Comparison of ENCODE assay signal across 9 mouse cellular contexts in the genomic region with DNA sequence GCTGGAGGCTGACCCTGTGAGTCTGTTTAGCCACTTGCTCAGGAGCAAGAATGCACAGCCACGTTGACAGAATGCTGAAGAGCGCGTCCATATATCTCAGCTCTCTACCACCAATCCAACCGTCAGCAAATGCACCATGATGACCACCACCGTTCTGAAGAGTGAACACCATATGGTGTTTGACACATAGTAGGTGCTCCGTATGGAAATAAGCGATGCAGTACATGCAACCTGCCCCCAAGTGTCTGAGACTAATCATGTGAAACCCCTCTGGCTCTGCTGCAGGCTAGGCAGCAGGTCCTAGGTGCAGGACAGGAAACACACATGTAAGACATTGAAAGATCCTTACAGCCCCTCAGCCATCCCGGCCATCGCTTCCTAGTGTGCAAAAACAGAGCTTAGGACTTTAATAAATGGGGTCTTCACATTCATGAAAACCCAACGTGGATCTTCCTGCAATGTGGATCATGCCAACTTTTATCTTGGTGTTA. TPM values are rescaled to one million over a fixed set of nuclear protein-coding genes. Genes with fewer than 3 reads are reported as not detected.
DNase-seq lines count a peak whose midpoint lies in the region; ATAC-seq and TF ChIP-seq lines count a peak whose summit lies in the region.
"Had no signal": no experiment of that assay in that cellular context is flagged by ENCODE, and none has a peak within 500 bp of the region (broad histone marks: within the 10 kb centered on the region; RNA-seq: fewer than 3 reads in every experiment).

No protein-coding gene starts in this region.

- H3K36me3 ChIP-seq in kidney, embryonic 15.5 days = peaks cover 28% of the 10 kb centered on the region
- 0 out of 2 replicates have a peak, but pooled peaks cover 8% of the 10 kb centered on the region for H3K36me3 ChIP-seq in embryonic facial prominence, embryonic 14.5 days (ENCODE audit: control insufficient read depth, insufficient read depth, low read length)
- 0 out of 2 replicates have a peak, but pooled peaks cover 9% of the 10 kb centered on the region for H3K36me3 ChIP-seq in intestine, embryonic 14.5 days (ENCODE audit: control insufficient read depth, insufficient read depth, low read length)
- H3K36me3 ChIP-seq in myocyte (ENCODE audit: control insufficient read depth, insufficient read depth) = peaks cover 15% of the 10 kb centered on the region

- peaks cover 12% of the 10 kb centered on the region for H3K79me2 ChIP-seq in myocyte (ENCODE audit: control insufficient read depth, insufficient read depth)

- no peak overlapping the region for H3ac ChIP-seq in myocyte (ENCODE audit: control insufficient read depth, insufficient read length)

- peak overlapping the region; percentile 60 for H3K4me3 ChIP-seq in kidney, embryonic 15.5 days (replicated peaks)
- peak overlapping the region; percentile 56 for H3K4me3 ChIP-seq in embryonic facial prominence, embryonic 14.5 days (ENCODE audit: low read depth, low read length)
- peak overlapping the region; percentile 76 for H3K4me3 ChIP-seq in intestine, embryonic 14.5 days (ENCODE audit: low read depth, low read length)
- peak overlapping the region; percentile 50 for H3K4me3 ChIP-seq in myocyte

- H3K27me3 ChIP-seq in kidney, embryonic 15.5 days = peaks cover 18% of the 10 kb centered on the region
- H3K27me3 ChIP-seq in embryonic facial prominence, embryonic 14.5 days (replicated peaks; ENCODE audit: control insufficient read depth, insufficient read depth, low read length) = peaks cover 3% of the 10 kb centered on the region; the same call in 1 of the 2 replicates
- H3K27me3 ChIP-seq in intestine, embryonic 14.5 days (replicated peaks; ENCODE audit: control insufficient read depth, insufficient read depth, low read length) = no peaks in the 10 kb centered on the region
- peaks cover 6% of the 10 kb centered on the region for H3K27me3 ChIP-seq in myocyte (ENCODE audit: control insufficient read depth, insufficient read depth, insufficient read length)
- H3K27me3 ChIP-seq: Patski had no signal

- 59% methylated on average over 10 of the region's 10 CpGs for WGBS in kidney, embryonic 15.5 days
- WGBS in embryonic facial prominence, embryonic 14.5 days = 71% methylated on average over 10 of the region's 10 CpGs
- 70% methylated on average over 10 of the region's 10 CpGs for WGBS in intestine, embryonic 14.5 days

- no peak for TF ChIP-seq POLR2A in myocyte (IDR thresholded peaks at IDR 0.05; ENCODE audit: insufficient read length, low read depth)

- no peak for ATAC-seq in kidney, embryonic 15.5 days (replicated peaks; ENCODE audit: low FRiP score)
- ATAC-seq in embryonic facial prominence, embryonic 14.5 days (ENCODE audit: low read depth) = no peak
- ATAC-seq in intestine, embryonic 14.5 days (replicated peaks; ENCODE audit: low FRiP score, low TSS enrichment, low read depth) = no peak
- ATAC-seq in megakaryocyte-erythroid progenitor cell, adult 5-6 weeks (replicated peaks; ENCODE audit: low FRiP score, low TSS enrichment, poor library complexity, severe bottlenecking) = no peak
- no peak for ATAC-seq in inflammation-experienced regulatory T-cells, adult 6 months

- no peak for DNase-seq in kidney, postnatal 10 days
- DNase-seq in embryonic facial prominence, embryonic 14.5 days (ENCODE audit: low spot score) = no peak
- no peak for DNase-seq in intestine, embryonic 14.5 days (ENCODE audit: low spot score)
- no peak for DNase-seq in left cerebral cortex, adult 9 months (ENCODE audit: low spot score in 2 of 2)

- peak overlapping the region; percentile 93 for H3K4me2 ChIP-seq in kidney, embryonic 15.5 days
- peak overlapping the region; percentile 92 for H3K4me2 ChIP-seq in embryonic facial prominence, embryonic 14.5 days (ENCODE audit: low read depth, low read length)
- peak overlapping the region; percentile 100 for H3K4me2 ChIP-seq in intestine, embryonic 14.5 days (ENCODE audit: low read length)
- H3K4me2 ChIP-seq in myocyte (ENCODE audit: low read depth) = peak overlapping the region; percentile 92

- peaks cover 59% of the 10 kb centered on the region for H3K4me1 ChIP-seq in kidney, embryonic 15.5 days
- H3K4me1 ChIP-seq in embryonic facial prominence, embryonic 14.5 days (ENCODE audit: control insufficient read depth, insufficient read depth, low read length) = peaks cover 4% of the 10 kb centered on the region
- peaks cover 15% of the 10 kb centered on the region for H3K4me1 ChIP-seq in intestine, embryonic 14.5 days (replicated peaks; ENCODE audit: control insufficient read depth, insufficient read depth, low read length)

- H3K27ac ChIP-seq in kidney, embryonic 15.5 days = peak overlapping the region; percentile 93
- H3K27ac ChIP-seq in embryonic facial prominence, embryonic 14.5 days (replicated peaks; ENCODE audit: low read depth, low read length) = peak overlapping the region; percentile 55; the same call in 1 of the 2 replicates
- H3K27ac ChIP-seq in intestine, embryonic 14.5 days (ENCODE audit: low read depth) = 0 out of 2 replicates have a peak overlapping the region, but pooled peaks have one; percentile 2

- H3K9ac ChIP-seq in kidney, embryonic 15.5 days = no peak overlapping the region
- H3K9ac ChIP-seq in embryonic facial prominence, embryonic 14.5 days (ENCODE audit: low read depth, low read length) = no peak overlapping the region
- H3K9ac ChIP-seq in intestine, embryonic 14.5 days (ENCODE audit: low read length) = no peak overlapping the region

- no peaks in the 10 kb centered on the region for H3K9me3 ChIP-seq in kidney, embryonic 15.5 days (replicated peaks)
- no peaks in the 10 kb centered on the region for H3K9me3 ChIP-seq in embryonic facial prominence, embryonic 14.5 days (ENCODE audit: control insufficient read depth, low read length)
- H3K9me3 ChIP-seq in intestine, embryonic 14.5 days (ENCODE audit: control insufficient read depth, low read length) = no peaks in the 10 kb centered on the region

TF ChIP-seq in myocyte, 11 proteins besides CTCF, POLR2A, EP300 and RAD21 (continues in another document):
- no peak for TF ChIP-seq CEBPB (IDR thresholded peaks at IDR 0.05; ENCODE audit: insufficient read depth, poor library complexity, severe bottlenecking)
- TF ChIP-seq MYOG (IDR thresholded peaks at IDR 0.05; ENCODE audit: control insufficient read depth in 1 of 3, insufficient read depth in 1 of 3, insufficient read length in 2 of 3, low read depth in 2 of 3) = no peak
- no peak for TF ChIP-seq SRF (IDR thresholded peaks at IDR 0.05; ENCODE audit: control insufficient read depth, insufficient read length, low read depth)

RNA-seq across cellular contexts. Expression of gene Cfap97d1, which starts 0.6 kb away (rescaled TPM):
- not detected in 2 replicates for polyA plus RNA-seq in kidney, embryonic 15.5 days (2015; fragmentation: Nextera tagmentation; extraction: Ambion mirVana)
- not detected in 2 replicates for polyA plus RNA-seq in embryonic facial prominence, embryonic 14.5 days (2014; fragmentation: Nextera tagmentation; extraction: Ambion mirVana)
- polyA plus RNA-seq in intestine, embryonic 14.5 days (2014; fragmentation: Nextera tagmentation; extraction: Ambion mirVana) = not detected in 2 replicates
- polyA plus RNA-seq in myocyte (2012; fragmentation: generic; extraction: Trizol) = not detected
- not detected in 2 replicates for total RNA-seq in megakaryocyte-erythroid progenitor cell, adult 5-6 weeks (2014; fragmentation: Nextera tagmentation)
- not detected in 2 replicates for total RNA-seq in megakaryocyte-erythroid progenitor cell, adult 5-6 weeks (2017)
- polyA plus RNA-seq in inflammation-experienced regulatory T-cells, adult 6 months (2017; shearing (Covaris generic)) = not detected
- polyA plus RNA-seq: Patski had no signal

RNA-seq across cellular contexts. Expression of gene Dusp3, which starts 3.3 kb away (rescaled TPM):
- 32.8 and 33.8 TPM in 2 replicates for polyA plus RNA-seq in kidney, embryonic 15.5 days (2015; fragmentation: Nextera tagmentation; extraction: Ambion mirVana)
- 33.3 and 38.3 TPM in 2 replicates for polyA plus RNA-seq in embryonic facial prominence, embryonic 14.5 days (2014; fragmentation: Nextera tagmentation; extraction: Ambion mirVana)
- 25.3 and 27.0 TPM in 2 replicates for polyA plus RNA-seq in intestine, embryonic 14.5 days (2014; fragmentation: Nextera tagmentation; extraction: Ambion mirVana)
- polyA plus RNA-seq in myocyte (2012; fragmentation: generic; extraction: Trizol) = 81.1 TPM
- total RNA-seq in megakaryocyte-erythroid progenitor cell, adult 5-6 weeks (2014; fragmentation: Nextera tagmentation) = 0.28 and 0.96 TPM in 2 replicates
- 0.70 and 1.3 TPM in 2 replicates for total RNA-seq in megakaryocyte-erythroid progenitor cell, adult 5-6 weeks (2017)
- 1 to 10 TPM; 1.1 to 4.3 (median 1.3) TPM for polyA plus RNA-seq in inflammation-experienced regulatory T-cells, adult 6 months (2017; shearing (Covaris generic))

RNA-seq across cellular contexts. Expression of gene Sost, which starts 16.7 kb away (rescaled TPM):
- 0.83 and 1.4 TPM in 2 replicates for polyA plus RNA-seq in kidney, embryonic 15.5 days (2015; fragmentation: Nextera tagmentation; extraction: Ambion mirVana)
- polyA plus RNA-seq in embryonic facial prominence, embryonic 14.5 days (2014; fragmentation: Nextera tagmentation; extraction: Ambion mirVana) = not detected in 2 replicates
- polyA plus RNA-seq in intestine, embryonic 14.5 days (2014; fragmentation: Nextera tagmentation; extraction: Ambion mirVana) = not detected in 2 replicates
- polyA plus RNA-seq in myocyte (2012; fragmentation: generic; extraction: Trizol) = 0.25 TPM
- total RNA-seq in megakaryocyte-erythroid progenitor cell, adult 5-6 weeks (2014; fragmentation: Nextera tagmentation) = not detected in 2 replicates
- total RNA-seq in megakaryocyte-erythroid progenitor cell, adult 5-6 weeks (2017) = not detected in 2 replicates
- not detected for polyA plus RNA-seq in inflammation-experienced regulatory T-cells, adult 6 months (2017; shearing (Covaris generic))
- polyA plus RNA-seq: Patski had no signal

RNA-seq across cellular contexts. Expression of gene Mpp3, which starts 44.8 kb away (rescaled TPM):
- 7.8 and 11.0 TPM in 2 replicates for polyA plus RNA-seq in kidney, embryonic 15.5 days (2015; fragmentation: Nextera tagmentation; extraction: Ambion mirVana)
- polyA plus RNA-seq in embryonic facial prominence, embryonic 14.5 days (2014; fragmentation: Nextera tagmentation; extraction: Ambion mirVana) = 6.3 and 6.4 TPM in 2 replicates
- 11.0 and 12.2 TPM in 2 replicates for polyA plus RNA-seq in intestine, embryonic 14.5 days (2014; fragmentation: Nextera tagmentation; extraction: Ambion mirVana)
- 2.1 TPM for polyA plus RNA-seq in myocyte (2012; fragmentation: generic; extraction: Trizol)
- total RNA-seq in megakaryocyte-erythroid progenitor cell, adult 5-6 weeks (2014; fragmentation: Nextera tagmentation) = not detected in 2 replicates
- total RNA-seq in megakaryocyte-erythroid progenitor cell, adult 5-6 weeks (2017) = not detected in 2 replicates
- polyA plus RNA-seq in inflammation-experienced regulatory T-cells, adult 6 months (2017; shearing (Covaris generic)) = under 1 TPM in 1 of 3 experiments, not detected in 2; 0.25 TPM

RNA-seq across cellular contexts. Expression of gene Cd300lg, which starts 57.8 kb away (rescaled TPM):
- polyA plus RNA-seq in kidney, embryonic 15.5 days (2015; fragmentation: Nextera tagmentation; extraction: Ambion mirVana) = 0.82 and 1.1 TPM in 2 replicates
- polyA plus RNA-seq in embryonic facial prominence, embryonic 14.5 days (2014; fragmentation: Nextera tagmentation; extraction: Ambion mirVana) = 0.70 and 0.85 TPM in 2 replicates
- polyA plus RNA-seq in intestine, embryonic 14.5 days (2014; fragmentation: Nextera tagmentation; extraction: Ambion mirVana) = 0.31 and 0.51 TPM in 2 replicates
- polyA plus RNA-seq in myocyte (2012; fragmentation: generic; extraction: Trizol) = not detected
- total RNA-seq in megakaryocyte-erythroid progenitor cell, adult 5-6 weeks (2014; fragmentation: Nextera tagmentation) = not detected in 2 replicates
- 1.8 TPM in 1 of 2 replicates, not detected in the other for total RNA-seq in megakaryocyte-erythroid progenitor cell, adult 5-6 weeks (2017)
- polyA plus RNA-seq in inflammation-experienced regulatory T-cells, adult 6 months (2017; shearing (Covaris generic)) = under 1 TPM in 1 of 3 experiments, not detected in 2; 0.14 TPM
- polyA plus RNA-seq: Patski had no signal

Comparison
In these comparisons a context has a peak if more than half of its experiments do, and no peak if none do; other contexts are left out.
1. H3K27ac ChIP-seq: peak in every context shown above with its lines; median percentile 93 in kidney, embryonic 15.5 days; 55 in embryonic facial prominence, embryonic 14.5 days; 2 in intestine, embryonic 14.5 days.